In genomic region chr9:62541606-62542005, GRCm38 (mm10) we compare ENCODE assay signal across 13 mouse cellular contexts. TPM values are rescaled to one million over a fixed set of nuclear protein-coding genes. Genes with fewer than 3 reads are reported as not detected.
DNase-seq lines count a peak whose midpoint lies in the region; ATAC-seq and TF ChIP-seq lines count a peak whose summit lies in the region.
"Had no signal": no experiment of that assay in that cellular context is flagged by ENCODE, and none has a peak within 500 bp of the region (broad histone marks: within the 10 kb centered on the region; RNA-seq: fewer than 3 reads in every experiment).

No protein-coding gene starts in this region.

- H3K36me3 ChIP-seq in forebrain, embryonic 11.5 days (ENCODE audit: control insufficient read depth, insufficient read depth, low read length) = no peaks in the 10 kb centered on the region
- H3K36me3 ChIP-seq in hindbrain, embryonic 14.5 days (replicated peaks; ENCODE audit: control insufficient read depth, insufficient read depth) = no peaks in the 10 kb centered on the region
- H3K36me3 ChIP-seq in neural tube, embryonic 12.5 days = no peaks in the 10 kb centered on the region
- H3K36me3 ChIP-seq: kidney, embryonic 15.5 days; limb, embryonic 15.5 days; lung, embryonic 15.5 days had no signal

- no peak for ATAC-seq in forebrain, embryonic 11.5 days (replicated peaks; ENCODE audit: low FRiP score)
- no peak for ATAC-seq in hindbrain, embryonic 14.5 days (ENCODE audit: low FRiP score)
- ATAC-seq in neural tube, embryonic 12.5 days (ENCODE audit: low FRiP score, low read depth) = no peak

- no peak for TF ChIP-seq CTCF in left cerebral cortex, adult 2 months (IDR thresholded peaks at IDR 0.05)

- H3K4me2 ChIP-seq in forebrain, embryonic 11.5 days (ENCODE audit: low read depth, low read length, severe bottlenecking) = no peak overlapping the region
- H3K4me2 ChIP-seq in hindbrain, embryonic 14.5 days (replicated peaks) = no peak overlapping the region
- no peak overlapping the region for H3K4me2 ChIP-seq in neural tube, embryonic 12.5 days (replicated peaks)
- H3K4me2 ChIP-seq: heart, embryonic 11.5 days; kidney, embryonic 15.5 days; limb, embryonic 15.5 days; lung, embryonic 15.5 days had no signal

- WGBS in forebrain, embryonic 11.5 days = 66% methylated on average over 10 of the region's 10 CpGs
- 52% methylated on average over 10 of the region's 10 CpGs for WGBS in hindbrain, embryonic 14.5 days
- 62% methylated on average over 10 of the region's 10 CpGs for WGBS in neural tube, embryonic 12.5 days

- no peak overlapping the region for H3K4me3 ChIP-seq in left cerebral cortex, adult 2 months
- H3K4me3 ChIP-seq in forebrain, embryonic 11.5 days (ENCODE audit: low read depth, low read length) = no peak overlapping the region
- H3K4me3 ChIP-seq in hindbrain, embryonic 14.5 days (replicated peaks; ENCODE audit: low read length) = no peak overlapping the region
- H3K4me3 ChIP-seq in neural tube, embryonic 12.5 days = no peak overlapping the region
- H3K4me3 ChIP-seq: kidney, embryonic 15.5 days; limb, embryonic 15.5 days; lung, embryonic 15.5 days had no signal

- H3K27ac ChIP-seq in left cerebral cortex, adult 2 months = peak overlapping the region; percentile 81
- peak overlapping the region; percentile 50; the same call in 1 of the 2 replicates for H3K27ac ChIP-seq in forebrain, embryonic 11.5 days (ENCODE audit: low read depth, low read length)
- peak overlapping the region; percentile 49 for H3K27ac ChIP-seq in hindbrain, embryonic 14.5 days
- peak overlapping the region; percentile 50 for H3K27ac ChIP-seq in neural tube, embryonic 12.5 days
- H3K27ac ChIP-seq: kidney, embryonic 15.5 days had no signal

- peak overlapping the region; percentile 23; the same call in 1 of the 2 replicates for H3K9ac ChIP-seq in forebrain, embryonic 11.5 days (ENCODE audit: low read length)
- H3K9ac ChIP-seq in hindbrain, embryonic 14.5 days = no peak overlapping the region
- no peak overlapping the region for H3K9ac ChIP-seq in neural tube, embryonic 12.5 days
- H3K9ac ChIP-seq: kidney, embryonic 15.5 days; limb, embryonic 15.5 days; lung, embryonic 15.5 days had no signal

- no peaks in the 10 kb centered on the region for H3K9me3 ChIP-seq in forebrain, embryonic 11.5 days (ENCODE audit: control insufficient read depth, low read length)
- H3K9me3 ChIP-seq in hindbrain, embryonic 14.5 days (ENCODE audit: control insufficient read depth, low read length) = no peaks in the 10 kb centered on the region
- H3K9me3 ChIP-seq in neural tube, embryonic 12.5 days = no peaks in the 10 kb centered on the region
- H3K9me3 ChIP-seq: kidney, embryonic 15.5 days; limb, embryonic 15.5 days; lung, embryonic 15.5 days had no signal

- peaks cover 16% of the 10 kb centered on the region for H3K4me1 ChIP-seq in forebrain, embryonic 11.5 days (replicated peaks; ENCODE audit: control insufficient read depth, insufficient read depth, low read length)
- H3K4me1 ChIP-seq in hindbrain, embryonic 14.5 days (replicated peaks; ENCODE audit: control insufficient read depth, insufficient read depth, low read length) = peaks cover 35% of the 10 kb centered on the region
- H3K4me1 ChIP-seq in neural tube, embryonic 12.5 days = peaks cover 42% of the 10 kb centered on the region

- intact Hi-C loops in left cerebral cortex, adult 2 months (cut with DNase I) = loop anchor here (2.0 kb wide), 1 partner anchor 65 kb away; no protein-coding TSS in a partner anchor
- intact Hi-C loops in left cerebral cortex, postnatal 14 days (cut with DNase I) = no loop called here

- H3K27me3 ChIP-seq in forebrain, embryonic 11.5 days (ENCODE audit: control insufficient read depth, insufficient read depth, low read length) = no peaks in the 10 kb centered on the region; the same call in 1 of the 2 replicates
- H3K27me3 ChIP-seq in hindbrain, embryonic 14.5 days (ENCODE audit: control insufficient read depth, insufficient read depth, low read length) = no peaks in the 10 kb centered on the region
- H3K27me3 ChIP-seq in neural tube, embryonic 12.5 days (replicated peaks) = no peaks in the 10 kb centered on the region
- H3K27me3 ChIP-seq: lung, embryonic 15.5 days had no signal

- DNase-seq in left cerebral cortex, adult 2 months (ENCODE audit: extremely low spot score in 1 of 2, low spot score in 2 of 2) = no peak
- no peak for DNase-seq in left cerebral cortex, postnatal 14 days (ENCODE audit: low spot score in 2 of 2)
- no peak for DNase-seq in forebrain, embryonic 11.5 days (ENCODE audit: low spot score)
- no peak for DNase-seq in hindbrain, embryonic 14.5 days (ENCODE audit: low spot score)
- DNase-seq in adrenal gland, postnatal 25 days = no peak
- DNase-seq in cerebellum, postnatal 4 days (ENCODE audit: low spot score in 2 of 2) = no peak
- DNase-seq in spleen, postnatal 14 days (ENCODE audit: low spot score in 2 of 2) = no peak

RNA-seq across cellular contexts. Expression of gene Coro2b, which starts 4.8 kb away (rescaled TPM):
- total RNA-seq in left cerebral cortex, adult 2 months (2021) = 100 to 1,000 TPM; 178 to 185 TPM
- 100 to 1,000 TPM; 142 to 155 TPM for total RNA-seq in left cerebral cortex, postnatal 14 days (2021)
- polyA plus RNA-seq in forebrain, embryonic 11.5 days (2014; fragmentation: Nextera tagmentation; extraction: Ambion mirVana) = 24.0 and 26.5 TPM in 2 replicates
- 35.8 and 38.5 TPM in 2 replicates for polyA plus RNA-seq in hindbrain, embryonic 14.5 days (2014; fragmentation: Nextera tagmentation; extraction: Ambion mirVana)
- polyA plus RNA-seq in neural tube, embryonic 12.5 days (2016; fragmentation: Nextera tagmentation; extraction: Ambion mirVana) = 41.6 and 45.1 TPM in 2 replicates
- 16.2 and 20.4 TPM in 2 replicates for total RNA-seq in adrenal gland, postnatal 25 days (2021)
- total RNA-seq: monocyte, adult 5-6 weeks had no signal
